Mouse (Mus musculus) urinary bladder, adult 18-20 months (tissue): ENCODE measurements around the gene Fchsd2.

ENCODE experiments used
- DNase-seq, 2 experiments: peaks; one replicate each; pipeline ENCODE4 v3.0.0; 2022; ENCODE audit warnings: low spot score in 2 of 2, mixed read lengths in 2 of 2

The Fchsd2 gene

DNA sequence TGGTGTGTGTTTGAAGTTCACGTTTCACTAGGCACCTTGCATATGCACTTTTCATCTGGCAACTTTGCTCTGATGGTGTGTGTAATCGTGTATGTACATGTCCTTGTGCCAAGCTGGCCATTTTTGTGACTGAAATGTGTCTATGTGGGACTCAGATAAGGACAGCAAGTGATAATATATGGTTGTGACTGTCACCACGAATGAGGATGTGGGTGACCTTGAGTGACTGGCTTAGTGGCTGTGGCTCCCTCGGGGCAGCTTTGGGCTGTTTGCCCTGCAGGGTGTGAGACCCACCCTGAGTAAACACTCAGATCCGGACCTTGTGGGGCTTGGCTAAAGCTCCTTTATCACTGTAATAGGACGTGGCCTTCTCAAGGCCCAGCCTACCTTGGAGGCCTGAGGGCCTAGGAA is 223.9 kb downstream of the Fchsd2 start:
- DNase-seq = peak in 1 of 2 experiments; percentile 37

DNA sequence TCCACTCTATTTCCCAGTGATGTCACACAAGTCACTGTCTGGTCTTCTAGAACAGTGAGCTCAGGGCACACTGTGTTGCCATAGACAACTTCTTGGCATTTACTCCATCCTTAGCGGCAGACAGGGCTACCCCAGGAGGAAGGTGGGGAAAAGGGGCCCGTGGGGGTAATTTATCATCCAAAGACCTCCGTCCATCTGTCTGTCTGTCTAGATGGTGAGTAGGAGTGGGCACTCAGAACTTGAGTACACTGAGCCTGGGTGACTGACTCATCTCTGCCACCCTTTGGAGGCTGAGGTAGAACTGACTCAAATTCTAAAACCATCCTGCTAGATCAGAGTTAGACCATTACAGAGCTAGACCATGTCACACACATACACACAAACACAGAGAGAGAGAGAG is 224.4 kb downstream of the Fchsd2 start, which contains the start of gene Stard10:
Gene Stard10 (plus strand): TSS at position 73 of the 400 bp plus-strand sequence.
- no peak for DNase-seq

GRCm38 (mm10) chr7:101318848-101319247 is 226.2 kb downstream of the Fchsd2 start:
- DNase-seq = no peak

DNA sequence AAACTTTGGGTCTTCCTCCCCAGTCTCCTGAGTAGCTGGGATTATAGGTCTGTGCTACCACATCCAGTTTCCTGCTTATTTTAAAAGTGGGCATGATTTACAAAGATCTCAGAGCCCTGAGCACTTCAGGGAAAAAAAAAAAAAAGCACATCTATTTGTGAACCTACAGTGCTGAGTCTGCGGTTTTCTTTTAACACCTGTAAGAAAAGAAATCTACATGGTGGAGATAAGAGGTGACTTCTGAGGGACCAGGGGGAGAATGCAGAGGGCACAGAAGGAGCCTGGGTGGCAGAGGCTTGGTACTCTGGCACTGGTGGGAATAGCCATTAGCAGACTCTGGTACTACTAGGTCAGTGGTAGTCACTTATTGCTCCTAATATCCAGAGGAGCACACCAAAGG is 227.1 kb downstream of the Fchsd2 start:
- no peak for DNase-seq

- DNase-seq = peak in 1 of 2 experiments; percentile 31
Measured at GRCm38 (mm10) chr7:101320399-101321217, 227.9 kb downstream of the Fchsd2 start.

DNA sequence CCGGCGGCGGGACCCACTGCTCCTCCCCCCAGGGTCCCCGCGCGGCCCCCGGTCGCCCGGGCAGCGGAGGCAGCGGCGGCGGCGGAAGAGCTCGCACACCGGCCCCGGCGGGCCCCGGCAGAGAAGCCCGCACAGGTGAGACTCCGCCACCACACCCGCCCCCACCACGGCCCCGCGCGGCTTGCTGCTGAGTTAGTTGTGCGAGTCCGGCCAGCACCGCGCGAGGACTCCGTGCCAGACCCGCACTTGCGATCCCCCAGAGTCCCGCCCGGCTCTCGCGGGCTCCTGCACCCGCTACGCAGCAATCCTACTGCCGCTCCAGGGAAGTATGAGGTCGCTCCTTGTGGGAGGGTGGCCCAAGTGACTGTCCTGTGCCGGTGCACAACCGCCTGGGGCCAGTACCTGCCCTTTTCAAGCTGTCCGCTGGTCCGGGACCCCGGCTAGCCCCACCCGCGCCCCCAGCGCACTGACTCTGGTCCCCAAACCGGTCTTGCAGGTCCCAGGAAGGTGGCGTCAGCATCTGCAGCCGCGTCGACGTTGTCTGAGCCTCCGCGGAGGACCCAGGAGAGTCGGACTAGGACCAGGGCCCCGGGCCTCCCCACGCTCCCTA is 228.7 kb downstream of the Fchsd2 start:
- peak; percentile 61 to 79 for DNase-seq

DNA sequence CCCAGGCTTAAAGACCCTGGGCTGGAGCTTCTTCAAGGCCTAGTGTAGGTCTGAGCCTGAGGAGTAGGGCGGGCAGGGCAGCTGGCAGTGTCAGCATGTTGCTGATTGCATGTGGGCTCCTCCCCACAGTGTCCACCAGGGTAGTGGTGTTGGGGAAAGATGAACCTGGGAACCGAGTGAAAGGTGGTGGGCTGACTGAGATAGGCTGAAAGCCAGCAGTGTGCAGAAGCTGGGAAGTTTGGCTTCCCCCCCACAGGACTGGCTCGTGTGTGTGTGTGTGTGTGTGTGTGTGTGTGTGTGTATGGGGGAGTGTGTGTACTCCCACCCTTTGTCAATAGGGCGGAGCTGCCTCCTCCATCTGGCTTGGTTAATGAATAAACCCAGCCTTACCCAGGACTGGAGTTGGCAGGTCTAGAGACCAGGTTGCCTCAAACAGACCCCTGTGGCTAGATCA is 230.5 kb downstream of the Fchsd2 start:
- DNase-seq = peak; percentile 26 to 33

DNA sequence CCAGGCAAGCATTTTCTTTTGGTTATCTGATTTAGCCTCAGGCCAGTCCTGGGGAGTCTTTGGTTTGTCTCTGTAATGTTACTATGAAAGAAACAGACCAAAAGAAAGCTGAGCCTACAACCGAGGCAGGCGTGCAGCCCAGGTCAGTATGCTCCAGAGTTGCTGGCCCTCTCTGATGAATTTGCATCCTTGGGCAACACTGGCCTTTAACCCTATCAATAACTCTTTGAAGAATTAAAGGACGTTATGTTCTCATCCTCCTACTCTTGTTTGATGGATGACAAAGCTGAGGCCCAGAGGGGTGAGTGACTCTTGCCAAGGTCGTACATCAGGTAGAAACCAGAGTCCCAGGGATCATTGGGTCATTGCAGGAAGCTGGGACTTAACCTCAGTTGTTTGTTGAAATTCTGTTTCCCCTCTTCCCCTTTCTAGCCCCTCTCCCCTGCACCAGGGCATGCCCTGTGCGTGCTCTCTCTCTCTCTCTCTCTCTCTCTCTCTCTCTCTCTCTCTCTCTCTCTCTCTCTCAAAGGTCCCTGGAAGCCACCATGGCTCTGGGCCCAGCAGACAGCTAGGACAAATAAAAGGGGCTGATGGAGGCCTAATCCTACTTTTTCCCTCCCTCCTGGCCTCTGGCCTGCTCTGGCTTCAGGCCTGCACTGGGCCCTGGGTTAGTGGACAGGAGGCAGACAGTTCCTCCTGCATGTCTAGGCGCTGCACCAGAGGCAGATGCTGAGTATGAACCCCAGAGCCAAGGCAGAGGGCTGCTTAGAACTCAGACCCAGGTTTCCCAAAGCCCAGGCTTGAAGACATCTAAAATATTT is 231.7 kb downstream of the Fchsd2 start:
- DNase-seq = no peak

GRCm38 (mm10) chr7:101326006-101326405 is 233.3 kb downstream of the Fchsd2 start:
- DNase-seq = no peak

DNA sequence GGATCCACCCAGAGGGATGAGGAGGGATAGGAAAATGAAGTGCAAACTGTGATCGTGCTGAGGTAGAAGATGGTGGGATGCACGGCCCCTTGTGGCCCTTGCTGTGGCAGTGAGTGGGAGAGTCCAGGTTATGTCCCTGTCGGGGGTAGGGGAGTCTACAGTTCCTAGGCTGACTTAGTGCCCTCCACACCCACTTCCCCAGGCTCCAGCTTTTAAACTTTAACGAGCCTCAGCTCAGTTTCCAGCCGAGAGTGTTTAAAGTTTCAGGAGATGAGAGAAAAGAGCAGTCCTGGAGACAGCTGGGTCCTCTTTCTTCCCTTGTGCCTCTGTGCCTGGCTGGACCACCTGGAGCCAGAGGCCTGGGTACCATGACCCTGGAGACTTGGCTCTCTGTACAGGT is 234.6 kb downstream of the Fchsd2 start:
- no peak for DNase-seq

DNA sequence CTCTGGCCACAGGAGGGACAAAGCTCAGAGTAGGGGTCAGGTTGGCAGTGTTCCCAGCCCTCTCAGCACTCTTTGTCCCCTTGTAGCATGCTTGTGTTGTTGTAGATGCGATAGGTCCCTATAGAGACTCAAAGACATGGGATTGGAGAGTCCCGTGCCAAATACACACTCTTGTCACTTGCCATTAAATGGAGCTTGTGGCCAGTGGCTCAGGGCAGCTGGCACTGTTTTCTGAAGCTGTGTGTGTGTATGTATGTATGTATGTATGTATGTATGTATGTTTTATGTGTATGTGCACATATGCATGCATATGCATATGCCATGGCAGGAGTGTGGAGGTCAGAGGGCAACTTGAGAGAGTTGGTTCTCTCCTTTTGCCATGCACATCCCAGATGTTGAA is 235.1 kb downstream of the Fchsd2 start:
- DNase-seq = no peak

- DNase-seq = no peak
Measured at GRCm38 (mm10) chr7:101328621-101329158, 236.0 kb downstream of the Fchsd2 start.

DNA sequence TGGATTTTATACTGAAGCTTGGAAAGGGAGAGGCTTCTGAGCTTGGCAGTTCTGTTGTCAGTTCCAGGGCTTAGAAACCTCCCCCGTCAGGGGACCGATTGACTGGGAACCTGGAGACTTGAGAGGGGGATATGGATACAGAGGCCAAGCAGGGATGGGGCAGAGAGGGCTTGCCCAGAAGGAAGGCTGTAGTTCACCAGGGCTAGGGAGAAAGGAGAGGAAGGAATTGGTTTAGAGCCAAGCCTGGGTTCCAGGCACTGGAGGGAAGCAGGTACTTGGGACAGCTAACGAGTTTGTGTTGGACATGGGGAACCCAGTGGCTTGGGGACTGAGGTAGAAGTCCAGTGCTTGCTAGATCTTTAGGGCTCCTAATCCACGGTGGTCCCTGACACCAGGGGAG is 236.9 kb downstream of the Fchsd2 start:
- DNase-seq = no peak

DNA sequence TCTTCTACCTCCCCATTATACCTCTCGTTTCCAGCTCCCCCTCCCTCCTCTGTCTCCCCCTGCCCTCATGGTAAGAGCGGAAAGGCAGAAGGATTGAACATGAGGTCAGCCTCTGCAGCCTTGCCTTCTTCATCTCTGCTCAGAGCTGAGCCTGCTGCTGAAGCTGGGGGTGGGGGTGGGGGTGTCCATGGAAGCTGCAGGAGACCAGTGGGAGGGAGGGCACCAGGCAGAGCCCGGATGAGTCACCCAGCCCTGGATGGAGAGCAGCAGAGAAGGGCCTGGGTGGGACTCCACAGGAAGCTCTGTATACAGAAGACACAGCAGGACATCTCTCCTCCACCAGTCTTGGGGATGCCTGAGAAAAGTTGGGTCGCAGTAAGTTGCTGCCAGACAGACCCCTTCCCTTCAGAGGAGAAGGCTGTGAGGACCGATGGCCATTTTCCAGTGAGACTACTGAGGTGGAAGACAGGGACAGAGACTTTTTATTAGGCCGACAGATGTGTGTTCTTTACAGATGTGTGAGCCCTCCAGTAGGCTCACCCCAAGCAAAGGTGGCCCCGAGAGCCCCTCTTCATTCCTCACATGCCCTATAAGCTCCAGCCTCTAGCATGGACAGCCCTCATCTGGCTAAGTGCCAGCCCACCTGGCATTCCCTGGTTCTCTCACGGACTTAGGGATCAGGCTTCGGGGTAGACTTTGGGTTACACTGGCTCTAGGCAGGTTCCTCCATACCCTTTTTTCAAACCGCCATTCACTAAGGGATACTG is 237.6 kb downstream of the Fchsd2 start:
- no peak for DNase-seq

- no peak for DNase-seq
Measured at GRCm38 (mm10) chr7:101330841-101331173, 238.1 kb downstream of the Fchsd2 start.

DNA sequence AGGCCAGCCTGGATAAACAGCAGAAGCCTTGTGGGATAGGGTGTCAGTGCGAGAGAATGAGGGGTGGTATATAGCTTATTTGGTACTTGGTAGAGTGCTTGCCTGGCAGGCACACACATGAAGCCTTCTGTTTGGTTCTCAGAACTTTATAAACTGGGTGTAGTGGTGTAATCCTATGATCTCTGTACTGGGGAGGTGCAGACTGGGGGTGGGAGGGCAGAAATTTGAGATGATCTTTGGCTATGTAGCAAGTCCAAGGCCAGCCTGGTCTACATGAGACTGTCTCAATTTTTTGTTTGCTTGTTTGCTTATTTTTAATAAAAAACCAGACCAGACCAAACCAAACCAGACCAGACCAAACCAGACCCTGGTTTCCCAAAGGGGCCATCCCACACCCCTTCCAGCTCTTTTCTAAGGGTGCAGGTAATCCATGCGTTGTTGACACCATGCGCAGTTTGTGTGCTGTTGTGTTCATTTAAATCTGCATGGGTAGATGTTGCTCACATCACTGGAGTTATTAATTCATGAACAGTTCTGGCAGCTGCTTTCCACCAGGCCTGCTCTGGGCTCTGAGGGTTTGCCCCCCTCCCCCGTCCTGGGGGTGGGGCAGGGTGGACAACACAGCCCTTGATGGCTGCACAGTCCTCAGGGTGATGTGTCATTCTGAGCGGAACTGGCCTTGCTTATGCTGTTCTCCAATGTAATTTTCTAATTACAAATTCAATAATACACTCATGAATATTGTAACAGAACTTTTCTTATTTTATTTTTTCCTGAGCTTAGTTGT is 239.6 kb downstream of the Fchsd2 start:
- no peak for DNase-seq
